Mouse (Mus musculus) MEL (cell line): ENCODE data around the gene Ceacam19.

ENCODE experiments used
- CTCF ChIP-seq, 3 experiments: IDR thresholded peaks in 2 of 3; conservative IDR thresholded peaks in 1 of 3; 2 replicates each; pipeline ENCODE4 v1.5.1; 2011 to 2012; ENCODE audit warnings: low read length in 3 of 3, low read depth in 2 of 3, mild to moderate bottlenecking in 2 of 3, improper control_type of control experiment in 1 of 3, inconsistent platforms in 1 of 3, mixed read lengths in 1 of 3, moderate library complexity in 1 of 3; ENCODE audit not compliant: control insufficient read depth in 1 of 3, insufficient read depth in 1 of 3, poor library complexity in 1 of 3, severe bottlenecking in 1 of 3
- JUND ChIP-seq: IDR thresholded peaks from 2 replicates; pipeline ENCODE4 v1.6.1; 2011; ENCODE audit warnings: low read depth, mild to moderate bottlenecking, improper control_type of control experiment, low read length
- KAT2A ChIP-seq: conservative IDR thresholded peaks from 2 replicates; pipeline ENCODE4 v1.6.1; 2012; ENCODE audit warnings: low read depth, low read length, improper control_type of control experiment, inconsistent platforms
- MAX ChIP-seq: IDR thresholded peaks from 2 replicates; pipeline ENCODE4 v1.6.1; 2011; ENCODE audit warnings: low read length, improper control_type of control experiment
- MEF2A ChIP-seq: IDR thresholded peaks from 2 replicates; pipeline ENCODE4 v1.6.1; 2014; ENCODE audit warnings: low read depth, mild to moderate bottlenecking, inconsistent platforms, low read length, improper control_type of control experiment; ENCODE audit not compliant: poor library complexity, insufficient replicate concordance, severe bottlenecking; ENCODE audit errors: extremely low read depth
- MYB ChIP-seq: IDR thresholded peaks from 2 replicates; pipeline ENCODE4 v1.6.1; 2011; ENCODE audit warnings: mild to moderate bottlenecking, low read depth, low read length, improper control_type of control experiment
- NELFE ChIP-seq: IDR thresholded peaks from 2 replicates; pipeline ENCODE4 v1.6.1; 2011; ENCODE audit warnings: low read depth, low read length, improper control_type of control experiment
- POLR2A ChIP-seq, 2 experiments: IDR thresholded peaks; 2 replicates each; pipeline ENCODE4 v1.6.1; 2011 to 2012; ENCODE audit warnings: low read length in 2 of 2, mild to moderate bottlenecking in 2 of 2, control low read depth in 1 of 2, improper control_type of control experiment in 1 of 2, low read depth in 1 of 2, moderate library complexity in 1 of 2; ENCODE audit not compliant: control insufficient read depth in 1 of 2, insufficient read depth in 1 of 2, poor library complexity in 1 of 2
- POLR2AphosphoS2 ChIP-seq: IDR thresholded peaks from 2 replicates; pipeline ENCODE4 v1.6.1; 2011; ENCODE audit warnings: low read length, improper control_type of control experiment
- SMC3 ChIP-seq: IDR thresholded peaks from 2 replicates; pipeline ENCODE4 v1.6.1; 2011; ENCODE audit warnings: low read depth, low read length, improper control_type of control experiment
- USF2 ChIP-seq, 2 experiments: IDR thresholded peaks; 2 replicates each; pipeline ENCODE4 v1.6.1; 2011 to 2012; ENCODE audit warnings: improper control_type of control experiment in 2 of 2, low read length in 2 of 2, borderline replicate concordance in 1 of 2, inconsistent platforms in 1 of 2, low read depth in 1 of 2, mild to moderate bottlenecking in 1 of 2; ENCODE audit not compliant: insufficient read depth in 1 of 2
- ZC3H11A ChIP-seq: IDR thresholded peaks from 2 replicates; pipeline ENCODE4 v1.6.1; 2012; ENCODE audit warnings: low read depth, mild to moderate bottlenecking, inconsistent platforms, low read length, improper control_type of control experiment

GRCm38 (mm10) chr7:19826756-19827155, 61.0 kb downstream of the Ceacam19 start:
- TF ChIP-seq CTCF (IDR thresholded peaks at IDR 0.05 in 2 of 3, conservative IDR thresholded peaks at IDR 0.05 in 1 of 3; ENCODE audit: control insufficient read depth in 1 of 3, insufficient read depth in 1 of 3, low read depth in 2 of 3, low read length in 3 of 3, poor library complexity in 1 of 3, severe bottlenecking in 1 of 3) (no peak), ZC3H11A (no peak), MEF2A (no peak), POLR2A (IDR thresholded peaks at IDR 0.05; ENCODE audit: control insufficient read depth in 1 of 2, insufficient read depth in 1 of 2, low read depth in 1 of 2, low read length in 2 of 2, poor library complexity in 1 of 2) (no peak), MYB (no peak), POLR2AphosphoS2 (no peak), NELFE (no peak), USF2 (IDR thresholded peaks at IDR 0.05; ENCODE audit: borderline replicate concordance in 1 of 2, insufficient read depth in 1 of 2, low read depth in 1 of 2, low read length in 2 of 2) (no peak), JUND (no peak), MAX (no peak), SMC3 (no peak), KAT2A (no peak)
